Mouse (Mus musculus): Measurements from ENCODE around the gene Camta1.

DNA sequence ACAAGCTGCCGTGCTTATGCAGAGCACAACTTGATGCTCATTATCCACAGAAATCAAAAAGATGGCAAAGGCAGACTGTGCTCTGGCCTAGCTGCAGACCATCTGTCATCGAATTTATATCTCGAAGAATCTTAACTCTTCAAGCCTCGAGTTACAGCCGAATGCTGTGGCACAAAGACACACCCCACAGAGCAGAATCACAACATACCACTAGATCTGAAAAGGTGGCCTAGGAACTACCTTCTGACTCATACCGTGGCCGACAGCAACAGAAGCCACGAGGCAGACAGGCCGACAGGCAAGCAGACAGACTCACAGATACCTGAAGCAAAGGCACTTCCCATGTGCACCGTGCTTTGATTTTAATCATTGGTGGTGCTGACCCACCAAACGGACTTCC, 758.0 kb downstream of the Camta1 start:
- TF ChIP-seq EP300 (optimal IDR thresholded peaks at IDR 0.05), result no peak
- TF ChIP-seq CTCF (IDR thresholded peaks at IDR 0.05; ENCODE audit: low read depth), result no peak

Data from stomach, postnatal 0 days (tissue).